9 mouse cellular contexts compared by ENCODE assay signal in the genomic region with DNA sequence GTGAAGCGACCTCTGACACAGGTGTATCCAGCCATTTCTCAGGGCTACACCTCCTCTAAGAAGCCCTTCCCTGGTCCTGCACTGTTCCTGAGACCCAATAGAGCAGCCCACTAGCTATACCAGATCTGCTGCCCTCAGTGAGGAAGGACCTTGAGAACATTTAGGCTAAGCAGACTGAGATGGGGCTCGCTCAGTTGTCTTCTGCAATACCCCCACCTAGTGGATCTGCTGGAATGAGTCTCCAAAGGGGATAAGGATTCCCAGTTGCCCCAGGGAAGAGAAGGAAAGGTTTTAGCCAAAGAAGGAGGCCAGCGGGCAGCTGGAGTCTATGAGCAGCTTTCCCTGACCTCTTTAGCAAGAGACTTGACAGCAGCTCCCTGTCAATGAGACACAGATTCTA. TPM values are rescaled to one million over a fixed set of nuclear protein-coding genes. Genes with fewer than 3 reads are reported as not detected.
DNase-seq lines count a peak whose midpoint lies in the region; ATAC-seq lines count a peak whose summit lies in the region.
"Had no signal": no experiment of that assay in that cellular context is flagged by ENCODE, and none has a peak within 500 bp of the region (broad histone marks: within the 10 kb centered on the region; RNA-seq: fewer than 3 reads in every experiment).

No protein-coding gene starts in this region.

- H3K9me3 ChIP-seq in forebrain, embryonic 14.5 days (replicated peaks; ENCODE audit: control insufficient read depth, low read length): no peaks in the 10 kb centered on the region
- H3K9me3 ChIP-seq in forebrain, embryonic 10.5 days: peaks cover 3% of the 10 kb centered on the region
- no peaks in the 10 kb centered on the region for H3K9me3 ChIP-seq in embryonic facial prominence, embryonic 11.5 days (replicated peaks; ENCODE audit: control insufficient read depth, low read length)
- no peaks in the 10 kb centered on the region for H3K9me3 ChIP-seq in midbrain, embryonic 13.5 days
- H3K9me3 ChIP-seq: midbrain, embryonic 12.5 days had no signal

- no peak overlapping the region for H3K4me3 ChIP-seq in forebrain, embryonic 14.5 days (ENCODE audit: low read depth, low read length)
- H3K4me3 ChIP-seq in forebrain, embryonic 10.5 days: no peak overlapping the region
- H3K4me3 ChIP-seq in embryonic facial prominence, embryonic 11.5 days (ENCODE audit: low read depth, low read length): no peak overlapping the region
- H3K4me3 ChIP-seq in midbrain, embryonic 13.5 days (replicated peaks): no peak overlapping the region
- H3K4me3 ChIP-seq: midbrain, embryonic 12.5 days had no signal

- no peaks in the 10 kb centered on the region for H3K4me1 ChIP-seq in forebrain, embryonic 14.5 days (ENCODE audit: control insufficient read depth, insufficient read depth, low read length)
- H3K4me1 ChIP-seq in forebrain, embryonic 10.5 days: no peaks in the 10 kb centered on the region
- H3K4me1 ChIP-seq in embryonic facial prominence, embryonic 11.5 days (ENCODE audit: control insufficient read depth, insufficient read depth, low read length): no peaks in the 10 kb centered on the region
- H3K4me1 ChIP-seq in midbrain, embryonic 13.5 days (replicated peaks): no peaks in the 10 kb centered on the region
- H3K4me1 ChIP-seq: midbrain, embryonic 12.5 days had no signal

- WGBS in forebrain, embryonic 14.5 days: 38% methylated on average over 3 of the region's 3 CpGs
- WGBS in forebrain, embryonic 10.5 days: 54% methylated on average over 3 of the region's 3 CpGs
- 47% methylated on average over 3 of the region's 3 CpGs for WGBS in embryonic facial prominence, embryonic 11.5 days
- WGBS in midbrain, embryonic 13.5 days: 48% methylated on average over 3 of the region's 3 CpGs

- no peaks in the 10 kb centered on the region for H3K27me3 ChIP-seq in forebrain, embryonic 14.5 days (replicated peaks; ENCODE audit: control insufficient read depth, insufficient read depth, low read length)
- no peaks in the 10 kb centered on the region for H3K27me3 ChIP-seq in forebrain, embryonic 10.5 days (ENCODE audit: poor library complexity, severe bottlenecking)
- H3K27me3 ChIP-seq in embryonic facial prominence, embryonic 11.5 days (ENCODE audit: control insufficient read depth, insufficient read depth, low read length): no peaks in the 10 kb centered on the region
- H3K27me3 ChIP-seq in midbrain, embryonic 13.5 days: no peaks in the 10 kb centered on the region
- H3K27me3 ChIP-seq: midbrain, embryonic 12.5 days had no signal

- no peak overlapping the region for H3K27ac ChIP-seq in forebrain, embryonic 14.5 days (ENCODE audit: low read depth, low read length)
- H3K27ac ChIP-seq in forebrain, embryonic 10.5 days: no peak overlapping the region
- H3K27ac ChIP-seq in embryonic facial prominence, embryonic 11.5 days (replicated peaks; ENCODE audit: low read depth, low read length): no peak overlapping the region
- H3K27ac ChIP-seq in midbrain, embryonic 13.5 days: no peak overlapping the region
- H3K27ac ChIP-seq: midbrain, embryonic 12.5 days had no signal

- no peak overlapping the region for H3K4me2 ChIP-seq in forebrain, embryonic 14.5 days (ENCODE audit: low read length)
- no peak overlapping the region for H3K4me2 ChIP-seq in embryonic facial prominence, embryonic 11.5 days (ENCODE audit: low read depth, low read length)
- no peak overlapping the region for H3K4me2 ChIP-seq in midbrain, embryonic 13.5 days (replicated peaks)
- H3K4me2 ChIP-seq: midbrain, embryonic 12.5 days had no signal

- peak; percentile 55; the same call in 1 of the 2 replicates for ATAC-seq in forebrain, embryonic 14.5 days
- ATAC-seq in embryonic facial prominence, embryonic 11.5 days (replicated peaks; ENCODE audit: insufficient number of reproducible peaks, low FRiP score, low TSS enrichment, low read depth): no peak
- ATAC-seq in midbrain, embryonic 13.5 days: peak; percentile 58
- no peak for ATAC-seq in erythroblast, adult 5-6 weeks (replicated peaks; ENCODE audit: low FRiP score, poor library complexity, severe bottlenecking)

- H3K9ac ChIP-seq in forebrain, embryonic 14.5 days (ENCODE audit: low read length): no peak overlapping the region
- no peak overlapping the region for H3K9ac ChIP-seq in embryonic facial prominence, embryonic 11.5 days (replicated peaks; ENCODE audit: low read length)
- H3K9ac ChIP-seq in midbrain, embryonic 13.5 days (replicated peaks): no peak overlapping the region
- H3K9ac ChIP-seq: midbrain, embryonic 12.5 days had no signal

- H3K36me3 ChIP-seq in forebrain, embryonic 14.5 days (ENCODE audit: control insufficient read depth, insufficient read depth, low read length): no peaks in the 10 kb centered on the region
- H3K36me3 ChIP-seq in forebrain, embryonic 10.5 days (replicated peaks): no peaks in the 10 kb centered on the region
- no peaks in the 10 kb centered on the region for H3K36me3 ChIP-seq in embryonic facial prominence, embryonic 11.5 days (replicated peaks; ENCODE audit: control insufficient read depth, insufficient read depth, low read depth, low read length)
- no peaks in the 10 kb centered on the region for H3K36me3 ChIP-seq in midbrain, embryonic 13.5 days
- H3K36me3 ChIP-seq: midbrain, embryonic 12.5 days had no signal

- peak; percentile 62 for DNase-seq in forebrain, embryonic 14.5 days (ENCODE audit: low spot score)
- DNase-seq in forebrain, embryonic 10.5 days (ENCODE audit: extremely low spot score, low spot score): no peak
- DNase-seq in 3T3-L1 (ENCODE audit: low read depth, low spot score): peak; percentile 76
- DNase-seq in embryonic facial prominence, embryonic 11.5 days (ENCODE audit: low spot score): peak; percentile 31
- DNase-seq in kidney, postnatal 36 days: peak; percentile 23 to 42
- DNase-seq in MN1 (ENCODE audit: low spot score): no peak

RNA-seq across cellular contexts. Expression of a gene that starts 42.1 kb away (rescaled TPM):
- 1.4 and 1.7 TPM in 2 replicates for polyA plus RNA-seq in forebrain, embryonic 14.5 days (2014; fragmentation: Nextera tagmentation; extraction: Ambion mirVana)
- polyA plus RNA-seq in forebrain, embryonic 10.5 days (2016; fragmentation: Nextera tagmentation; extraction: Ambion mirVana): 0.89 and 1.1 TPM in 2 replicates
- 1.8 and 1.9 TPM in 2 replicates for polyA plus RNA-seq in embryonic facial prominence, embryonic 11.5 days (2014; fragmentation: Nextera tagmentation; extraction: Ambion mirVana)
- polyA plus RNA-seq in midbrain, embryonic 13.5 days (2015; fragmentation: Nextera tagmentation; extraction: Ambion mirVana): 1.8 and 2.0 TPM in 2 replicates
- not detected in 2 replicates for total RNA-seq in erythroblast, adult 5-6 weeks (2015; ENCODE audit: low replicate concordance)
- not detected in 2 replicates for total RNA-seq in erythroblast, adult 5-6 weeks (2017; ENCODE audit: low replicate concordance)

RNA-seq across cellular contexts. Expression of a gene that starts 52.9 kb away (rescaled TPM):
- polyA plus RNA-seq in forebrain, embryonic 14.5 days (2014; fragmentation: Nextera tagmentation; extraction: Ambion mirVana): 8.5 and 9.6 TPM in 2 replicates
- polyA plus RNA-seq in forebrain, embryonic 10.5 days (2016; fragmentation: Nextera tagmentation; extraction: Ambion mirVana): 1.5 and 2.7 TPM in 2 replicates
- 1.2 and 1.3 TPM in 2 replicates for polyA plus RNA-seq in embryonic facial prominence, embryonic 11.5 days (2014; fragmentation: Nextera tagmentation; extraction: Ambion mirVana)
- 8.2 and 9.7 TPM in 2 replicates for polyA plus RNA-seq in midbrain, embryonic 13.5 days (2015; fragmentation: Nextera tagmentation; extraction: Ambion mirVana)
- total RNA-seq in erythroblast, adult 5-6 weeks (2015; ENCODE audit: low replicate concordance): 0.42 and 2.5 TPM in 2 replicates
- total RNA-seq in erythroblast, adult 5-6 weeks (2017; ENCODE audit: low replicate concordance): 0.14 and 0.26 TPM in 2 replicates

Comparison
In these comparisons a context has a peak if more than half of its experiments do, and no peak if none do; other contexts are left out.
1. DNase-seq: peak in forebrain, embryonic 14.5 days (single experiment), 3T3-L1 (single experiment), embryonic facial prominence, embryonic 11.5 days (single experiment) and kidney, postnatal 36 days (2 of 2); none in forebrain, embryonic 10.5 days (single experiment) and MN1 (single experiment).
2. ATAC-seq: peak in forebrain, embryonic 14.5 days (single experiment) and midbrain, embryonic 13.5 days (single experiment); none in embryonic facial prominence, embryonic 11.5 days (single experiment) and erythroblast, adult 5-6 weeks (single experiment).